Mouse (Mus musculus) liver, postnatal 0 days (tissue): Measurements from ENCODE around the gene Spaca7. TPM values are rescaled to one million over a fixed set of nuclear protein-coding genes. Genes with fewer than 3 reads are reported as not detected.

Source experiments
- ATAC-seq: fragments of 200-750 bp; cut with Nextera tagmentation; 2 replicates; pipeline ENCODE4 v1.8.0; 2017; ENCODE audit warnings: mild to moderate bottlenecking, moderate library complexity
- DNase-seq: peaks from one replicate; pipeline ENCODE4 v3.0.0-alpha.2; 2016
- H3K27ac ChIP-seq: fragments of 300-500 bp; sonication (generic); 2 replicates; pipeline ENCODE4 v1.5.1; 2014; ENCODE audit warnings: antibody characterized with exemption, moderate library complexity, mild to moderate bottlenecking, low read depth
- H3K27me3 ChIP-seq: fragments of 300-500 bp; sonication (generic); 2 replicates; pipeline ENCODE4 v1.6.1; 2014; ENCODE audit warnings: low read length, control low read depth, mixed read lengths; ENCODE audit not compliant: insufficient read depth
- H3K36me3 ChIP-seq: fragments of 300-500 bp; sonication (generic); replicated peaks from 2 replicates; pipeline ENCODE4 v1.6.1; 2014; ENCODE audit warnings: mild to moderate bottlenecking, control low read depth, low read length, moderate library complexity, mixed read lengths; ENCODE audit not compliant: insufficient read depth
- H3K4me1 ChIP-seq: fragments of 300-500 bp; sonication (generic); 2 replicates; pipeline ENCODE4 v1.6.1; 2014; ENCODE audit warnings: antibody characterized with exemption, mild to moderate bottlenecking, control low read depth; ENCODE audit not compliant: insufficient read depth
- H3K4me2 ChIP-seq: fragments of 300-500 bp; sonication (generic); 2 replicates; pipeline ENCODE4 v1.6.1; 2014; ENCODE audit warnings: low read depth, mild to moderate bottlenecking, low read length, moderate library complexity, mixed read lengths
- H3K4me3 ChIP-seq: fragments of 300-500 bp; sonication (generic); 2 replicates; pipeline ENCODE4 v1.5.1; 2014; ENCODE audit warnings: low read depth, low read length
- H3K9ac ChIP-seq: fragments of 300-500 bp; sonication (generic); replicated peaks from 2 replicates; pipeline ENCODE4 v1.6.1; 2014; ENCODE audit warnings: mild to moderate bottlenecking, moderate library complexity
- H3K9me3 ChIP-seq: fragments of 300-500 bp; sonication (generic); 2 replicates; pipeline ENCODE4 v1.6.1; 2016; ENCODE audit warnings: mild to moderate bottlenecking, control low read depth, low read length, mixed read lengths
- CTCF ChIP-seq: sonication (generic); IDR thresholded peaks from 2 replicates; pipeline ENCODE4 v1.5.1; 2016; ENCODE audit warnings: antibody characterized with exemption, low read depth
- EP300 ChIP-seq: IDR thresholded peaks from 2 replicates; pipeline ENCODE4 v1.6.1; 2016; ENCODE audit warnings: antibody characterized with exemption, low read depth, mild to moderate bottlenecking
- WGBS: fragments of 180-500 bp; shearing (Covaris S2); extraction: QIAGEN DNeasy Blood & Tissue Kit; methylation state at CpG from one replicate; pipeline ENCODE4 v1.1.7; 2014; ENCODE audit not compliant: insufficient replicate concordance; 5-methylcytosine and 5-hydroxymethylcytosine counted together
- polyA plus RNA-seq: library from polyadenylated mRNA; unstranded; fragments of >200 nt; fragmentation: Nextera tagmentation; extraction: Ambion mirVana; gene quantifications from 2 replicates; pipeline ENCODE4 v1.2.1, GENCODE M21; 2015

Spaca7 gene
- polyA plus RNA-seq, 1 experiment from 2014 or later: not detected

DNA sequence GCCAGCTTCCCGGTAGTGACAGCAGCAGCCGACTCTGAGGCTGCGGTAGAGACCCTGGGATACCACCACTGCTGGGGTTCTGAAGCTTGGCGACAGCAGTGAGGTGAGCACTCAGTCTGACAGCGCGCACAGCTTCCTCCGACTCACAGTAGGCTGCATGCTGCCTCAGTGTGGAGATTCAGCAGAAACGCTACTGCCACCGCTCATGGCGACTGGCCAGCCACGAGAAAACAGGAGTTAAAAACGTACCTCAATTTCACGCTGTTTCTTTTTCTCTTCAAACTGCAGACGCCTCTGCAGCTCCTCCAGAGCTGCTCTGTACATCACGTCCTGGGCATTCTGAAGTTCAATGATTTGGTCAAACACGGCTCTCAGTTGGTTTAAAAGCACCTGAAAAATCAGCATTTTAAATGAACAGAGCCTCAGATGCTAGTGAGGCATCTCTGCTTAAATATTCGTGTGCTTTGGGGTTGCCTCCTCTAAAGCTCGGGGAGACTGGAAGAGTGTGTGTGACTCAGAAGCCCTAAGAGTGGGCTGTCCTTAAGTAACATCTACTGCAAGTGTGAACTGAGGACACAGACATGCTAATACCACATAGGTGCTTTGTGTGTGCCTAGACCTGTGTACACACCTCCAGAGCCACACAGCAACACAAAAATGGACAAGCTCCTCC lies 48.9 kb downstream of the Spaca7 start:
- 92% methylated on average over 18 of the region's 18 CpGs for WGBS
- H3K9me3 ChIP-seq: peaks cover 3% of the 10 kb centered on the region; the same call in 1 of the 2 replicates
- TF ChIP-seq CTCF (no peak), EP300 (no peak)
- H3K36me3 ChIP-seq: peaks cover 53% of the 10 kb centered on the region
- no peak overlapping the region for H3K27ac ChIP-seq
- no peak for DNase-seq
- no peak overlapping the region for H3K4me2 ChIP-seq
- no peak for ATAC-seq
- H3K4me3 ChIP-seq: no peak overlapping the region
- no peaks in the 10 kb centered on the region for H3K4me1 ChIP-seq
- H3K27me3 ChIP-seq: no peaks in the 10 kb centered on the region
- no peak overlapping the region for H3K9ac ChIP-seq

DNA sequence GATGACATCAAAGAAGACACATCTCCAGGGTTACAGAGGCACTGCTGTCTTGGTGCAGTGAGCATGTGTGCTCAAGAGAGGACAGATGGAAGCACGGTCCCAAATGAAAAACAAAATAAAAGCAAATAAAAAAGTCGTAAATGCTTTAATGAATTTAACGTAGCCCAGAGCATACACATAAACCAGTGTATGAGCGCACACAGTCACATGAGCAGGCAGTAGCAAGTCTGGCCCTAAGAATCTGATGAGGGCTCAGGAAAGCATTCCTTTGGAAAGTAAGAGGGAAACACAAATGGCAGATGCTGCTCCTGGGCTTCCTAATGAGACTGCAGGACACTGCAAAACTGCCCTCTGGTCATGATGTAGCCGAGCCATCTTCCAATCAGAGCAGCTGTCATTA lies 53.1 kb downstream of the Spaca7 start:
- ATAC-seq: no peak
- no peaks in the 10 kb centered on the region for H3K27me3 ChIP-seq
- TF ChIP-seq CTCF (no peak), EP300 (no peak)
- no peak overlapping the region for H3K4me2 ChIP-seq
- no peaks in the 10 kb centered on the region for H3K4me1 ChIP-seq
- 89% methylated on average over 5 of the region's 5 CpGs for WGBS
- DNase-seq: no peak
- no peak overlapping the region for H3K27ac ChIP-seq
- H3K9ac ChIP-seq: no peak overlapping the region
- peaks cover 72% of the 10 kb centered on the region for H3K36me3 ChIP-seq
- H3K9me3 ChIP-seq: peaks cover 3% of the 10 kb centered on the region; the same call in 1 of the 2 replicates
- no peak overlapping the region for H3K4me3 ChIP-seq

DNA sequence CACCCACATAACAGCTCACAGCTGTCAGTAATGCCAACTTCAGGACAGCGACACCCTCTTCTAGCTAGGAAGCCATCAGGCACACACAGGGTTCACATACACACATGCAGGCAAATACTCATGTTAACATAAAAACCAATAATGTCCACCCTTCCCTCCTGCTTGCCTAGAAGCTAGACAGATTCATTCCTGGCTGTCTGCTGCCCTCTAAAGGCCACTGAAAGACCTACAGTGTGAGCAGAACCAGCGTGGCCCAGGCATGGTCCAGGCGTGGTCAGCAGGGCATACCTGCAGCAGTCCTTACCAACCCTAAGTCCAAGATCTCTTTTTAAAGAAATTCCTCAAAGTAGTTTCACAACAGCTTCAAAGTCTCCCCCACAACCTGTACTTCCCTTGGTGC lies 56.2 kb downstream of the Spaca7 start:
- no peak overlapping the region for H3K27ac ChIP-seq
- peaks cover 61% of the 10 kb centered on the region for H3K36me3 ChIP-seq
- H3K9ac ChIP-seq: no peak overlapping the region
- no peaks in the 10 kb centered on the region for H3K9me3 ChIP-seq
- no peaks in the 10 kb centered on the region for H3K4me1 ChIP-seq
- ATAC-seq: no peak
- WGBS: 50% methylated on average over 3 of the region's 3 CpGs
- no peak overlapping the region for H3K4me3 ChIP-seq
- no peaks in the 10 kb centered on the region for H3K27me3 ChIP-seq
- TF ChIP-seq EP300 (no peak), CTCF (peak; percentile 80)
- peak; percentile 50 for DNase-seq
- H3K4me2 ChIP-seq: no peak overlapping the region

DNA sequence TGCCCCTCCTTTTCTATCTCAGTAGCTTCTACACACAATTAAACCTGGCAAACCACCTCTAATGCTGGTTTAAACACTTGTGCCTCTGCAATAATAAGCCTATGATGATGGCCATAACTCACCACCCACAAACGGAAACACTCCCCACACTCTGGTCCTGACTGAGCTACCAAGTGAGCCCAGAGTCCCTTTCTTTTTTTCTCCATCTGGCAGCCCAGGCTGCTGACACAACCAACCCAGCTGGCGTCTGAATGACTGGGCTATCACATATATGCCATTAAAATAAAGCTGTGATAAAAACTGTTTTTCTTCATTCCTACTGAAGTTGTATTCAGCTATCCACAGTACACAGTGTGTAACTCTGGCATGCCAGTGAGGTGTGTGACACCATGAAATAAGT lies 62.5 kb downstream of the Spaca7 start:
- Histone ChIP-seq H3K4me1 (no peaks in the 10 kb centered on the region), H3K27ac (no peak overlapping the region), H3K9ac (no peak overlapping the region), H3K4me2 (no peak overlapping the region), H3K4me3 (no peak overlapping the region), H3K27me3 (no peaks in the 10 kb centered on the region), H3K9me3 (no peaks in the 10 kb centered on the region), H3K36me3 (peaks cover 72% of the 10 kb centered on the region)
- DNase-seq (no peak), ATAC-seq (no peak)
- WGBS: 80% methylated on average over 2 of the region's 2 CpGs
- TF ChIP-seq CTCF (no peak), EP300 (no peak)

DNA sequence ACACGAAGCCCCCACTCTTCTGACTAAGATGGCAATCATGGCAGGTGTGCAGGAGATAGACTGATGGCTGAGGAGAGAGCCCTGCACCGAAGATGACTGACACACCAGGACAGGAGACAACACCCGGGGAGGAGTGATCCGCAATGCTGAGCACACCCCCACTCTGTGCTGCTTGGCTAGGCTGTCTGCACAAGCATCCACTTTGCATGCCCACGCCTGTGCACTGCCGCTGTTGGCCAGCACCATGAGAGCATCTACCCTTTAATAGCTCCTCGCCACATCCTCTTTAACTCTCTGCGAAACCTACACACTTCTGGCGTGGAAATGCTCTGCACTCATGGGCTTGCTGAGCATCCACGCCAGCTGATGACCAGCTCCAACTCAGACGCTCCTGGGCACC lies 65.6 kb downstream of the Spaca7 start:
- Histone ChIP-seq H3K4me3 (no peak overlapping the region), H3K4me1 (no peaks in the 10 kb centered on the region), H3K4me2 (no peak overlapping the region), H3K27ac (no peak overlapping the region), H3K36me3 (peaks cover 75% of the 10 kb centered on the region), H3K9ac (no peak overlapping the region), H3K9me3 (no peaks in the 10 kb centered on the region), H3K27me3 (no peaks in the 10 kb centered on the region)
- TF ChIP-seq CTCF (no peak), EP300 (no peak)
- ATAC-seq (no peak), DNase-seq (no peak)
- WGBS: 89% methylated on average over 11 of the region's 11 CpGs

DNA sequence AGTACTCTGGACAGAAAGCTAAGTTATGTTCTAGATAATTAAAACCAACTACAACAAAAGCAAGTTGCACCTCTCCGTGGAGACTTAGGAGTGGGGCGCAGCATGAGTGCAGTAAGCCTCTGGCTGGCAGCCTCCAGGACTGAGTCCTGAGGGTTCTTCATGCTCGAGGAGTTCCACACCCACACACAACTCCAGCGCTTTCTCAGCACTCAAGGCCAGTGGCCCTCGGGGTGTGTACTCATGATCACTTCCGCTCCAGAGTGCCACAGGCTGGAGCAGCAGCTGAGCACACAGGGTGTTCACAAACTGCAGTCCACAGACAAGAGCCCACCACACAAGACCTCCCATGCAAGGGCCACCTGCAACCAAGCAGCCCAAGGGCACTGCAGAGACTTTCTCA lies 68.7 kb downstream of the Spaca7 start:
- no peak overlapping the region for H3K9ac ChIP-seq
- H3K27me3 ChIP-seq: no peaks in the 10 kb centered on the region
- no peak overlapping the region for H3K27ac ChIP-seq
- H3K4me1 ChIP-seq: no peaks in the 10 kb centered on the region
- ATAC-seq (no peak), DNase-seq (no peak)
- H3K9me3 ChIP-seq: no peaks in the 10 kb centered on the region
- no peak overlapping the region for H3K4me3 ChIP-seq
- TF ChIP-seq CTCF (no peak), EP300 (no peak)
- WGBS: 90% methylated on average over 6 of the region's 6 CpGs
- H3K4me2 ChIP-seq: no peak overlapping the region
- H3K36me3 ChIP-seq: peaks cover 52% of the 10 kb centered on the region

DNA sequence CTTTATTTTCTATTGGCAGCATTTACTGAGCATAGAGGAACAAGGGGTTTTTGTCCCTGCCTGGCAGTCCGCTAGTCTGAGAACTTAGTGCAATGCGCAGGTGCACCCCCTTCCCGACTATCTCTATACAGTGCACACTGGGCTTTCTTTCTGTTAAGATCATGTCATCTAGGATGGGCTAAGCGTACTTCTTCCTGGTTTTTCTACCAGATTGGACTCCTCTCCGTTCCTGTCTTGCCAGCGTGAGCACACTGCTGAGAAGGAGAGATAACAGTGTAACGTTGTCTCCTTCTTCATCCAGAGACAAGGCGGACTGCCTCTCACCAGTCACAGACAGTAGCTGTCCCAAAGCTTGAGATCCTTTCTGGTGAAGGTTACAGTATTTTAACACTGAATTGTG lies 71.5 kb downstream of the Spaca7 start:
- Histone ChIP-seq H3K4me3 (no peak overlapping the region), H3K27me3 (no peaks in the 10 kb centered on the region), H3K27ac (no peak overlapping the region), H3K4me2 (no peak overlapping the region), H3K4me1 (no peaks in the 10 kb centered on the region), H3K36me3 (peaks cover 53% of the 10 kb centered on the region), H3K9me3 (no peaks in the 10 kb centered on the region), H3K9ac (no peak overlapping the region)
- TF ChIP-seq EP300 (no peak), CTCF (no peak)
- ATAC-seq (peak; percentile 63; the same call in 1 of the 2 replicates), DNase-seq (no peak)
- WGBS: 62% methylated on average over 8 of the region's 8 CpGs
